ENCODE assay signal across 20 mouse cellular contexts in the genomic region with DNA sequence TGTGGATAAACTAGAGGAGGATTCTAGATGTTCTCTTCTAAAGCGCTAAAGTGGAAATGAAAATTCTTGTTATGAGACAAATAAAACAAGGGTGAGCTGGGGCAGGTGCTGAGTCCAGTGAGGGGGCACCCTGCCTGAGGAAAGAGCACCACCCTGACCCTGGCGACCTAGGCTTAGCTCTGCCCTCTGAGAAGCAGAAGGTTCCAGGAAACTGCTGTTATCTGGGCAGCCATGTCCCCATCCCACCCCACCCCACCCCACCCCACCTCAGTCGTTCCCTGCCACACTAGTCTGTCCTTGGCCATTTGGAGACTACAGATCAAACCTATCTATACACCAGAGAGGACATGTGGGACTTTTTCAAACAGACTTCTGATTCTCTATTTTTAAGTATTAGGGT.
A peak's percentile ranks its signal among the peaks of the same experiment; 100 is the strongest.
DNase-seq lines count a peak whose midpoint lies in the region; ATAC-seq lines count a peak whose summit lies in the region.
"Had no signal": no experiment of that assay in that cellular context is flagged by ENCODE, and none has a peak within 500 bp of the region (broad histone marks: within the 10 kb centered on the region; RNA-seq: fewer than 3 reads in every experiment).

No protein-coding gene starts in this region.

- no peaks in the 10 kb centered on the region for H3K9me3 ChIP-seq in heart, embryonic 12.5 days (replicated peaks)
- no peaks in the 10 kb centered on the region for H3K9me3 ChIP-seq in liver, embryonic 12.5 days (replicated peaks)
- H3K9me3 ChIP-seq in stomach, embryonic 15.5 days: no peaks in the 10 kb centered on the region
- H3K9me3 ChIP-seq: embryonic facial prominence, embryonic 15.5 days; midbrain, embryonic 15.5 days had no signal

- H3K9ac ChIP-seq in heart, embryonic 12.5 days: no peak overlapping the region
- peak overlapping the region; percentile 67 for H3K9ac ChIP-seq in liver, embryonic 12.5 days
- H3K9ac ChIP-seq in stomach, embryonic 15.5 days: no peak overlapping the region
- H3K9ac ChIP-seq: embryonic facial prominence, embryonic 15.5 days; midbrain, embryonic 15.5 days had no signal

- no peaks in the 10 kb centered on the region for H3K36me3 ChIP-seq in heart, embryonic 12.5 days
- no peaks in the 10 kb centered on the region for H3K36me3 ChIP-seq in liver, embryonic 12.5 days
- H3K36me3 ChIP-seq in stomach, embryonic 15.5 days: no peaks in the 10 kb centered on the region
- H3K36me3 ChIP-seq: embryonic facial prominence, embryonic 15.5 days; midbrain, embryonic 15.5 days had no signal

- H3K27ac ChIP-seq in heart, embryonic 12.5 days (ENCODE audit: poor library complexity, severe bottlenecking): no peak overlapping the region
- H3K27ac ChIP-seq in liver, embryonic 12.5 days: peak overlapping the region; percentile 93
- H3K27ac ChIP-seq in stomach, embryonic 15.5 days: no peak overlapping the region
- H3K27ac ChIP-seq: embryonic facial prominence, embryonic 15.5 days; hindbrain, postnatal 0 days had no signal

- intact Hi-C loops in heart, postnatal 14 days (cut with DNase I): no loop called here

- no peak overlapping the region for H3K4me2 ChIP-seq in heart, embryonic 12.5 days
- H3K4me2 ChIP-seq in liver, embryonic 12.5 days: peak overlapping the region; percentile 47
- no peak overlapping the region for H3K4me2 ChIP-seq in stomach, embryonic 15.5 days
- H3K4me2 ChIP-seq: embryonic facial prominence, embryonic 15.5 days; midbrain, embryonic 15.5 days had no signal

- H3K27me3 ChIP-seq in heart, embryonic 12.5 days (replicated peaks): peaks cover 4% of the 10 kb centered on the region; the same call in 1 of the 2 replicates
- H3K27me3 ChIP-seq in liver, embryonic 12.5 days (replicated peaks): no peaks in the 10 kb centered on the region
- H3K27me3 ChIP-seq in stomach, embryonic 15.5 days (replicated peaks): no peaks in the 10 kb centered on the region
- H3K27me3 ChIP-seq: embryonic facial prominence, embryonic 15.5 days; megakaryocyte, embryonic 14.5 days; midbrain, embryonic 15.5 days had no signal

- WGBS in heart, embryonic 12.5 days: 59% methylated on average over 3 of the region's 3 CpGs
- 24% methylated on average over 3 of the region's 3 CpGs for WGBS in liver, embryonic 12.5 days (ENCODE audit: insufficient replicate concordance)
- 74% methylated on average over 3 of the region's 3 CpGs for WGBS in stomach, embryonic 15.5 days

- no peak overlapping the region for H3K4me3 ChIP-seq in heart, embryonic 12.5 days
- no peak overlapping the region for H3K4me3 ChIP-seq in liver, embryonic 12.5 days
- H3K4me3 ChIP-seq in stomach, embryonic 15.5 days (replicated peaks): no peak overlapping the region
- H3K4me3 ChIP-seq: embryonic facial prominence, embryonic 15.5 days; megakaryocyte, embryonic 14.5 days; midbrain, embryonic 15.5 days had no signal

- DNase-seq in heart, postnatal 14 days: no peak
- DNase-seq in c-Kit-positive CD71-positive TER-119-negative erythroid progenitor cells, embryonic 14.5 days (ENCODE audit: low read depth): peak; percentile 61
- no peak for DNase-seq in cerebellum, adult 11 months
- no peak for DNase-seq in right cerebral cortex, adult 18-20 months
- DNase-seq: adrenal gland, postnatal 10 days; cerebellum, postnatal 10 days; heart, adult 18-20 months; kidney, adult 8-10 months; kidney, postnatal 4 days; right cerebral cortex, postnatal 25 days; thymus, postnatal 4 days had no signal

- peak; percentile 94 for ATAC-seq in heart, embryonic 12.5 days (ENCODE audit: insufficient number of reproducible peaks, low FRiP score)
- ATAC-seq in liver, embryonic 12.5 days: peak; percentile 98
- peak; percentile 96 for ATAC-seq in stomach, embryonic 15.5 days (ENCODE audit: insufficient read depth, low FRiP score, low read depth)
- ATAC-seq: forebrain, embryonic 14.5 days; hindbrain, postnatal 0 days; lung, postnatal 0 days; midbrain, embryonic 15.5 days had no signal

- 0 out of 2 replicates have a peak, but pooled peaks cover 4% of the 10 kb centered on the region for H3K4me1 ChIP-seq in heart, embryonic 12.5 days (replicated peaks)
- peaks cover 74% of the 10 kb centered on the region for H3K4me1 ChIP-seq in liver, embryonic 12.5 days
- no peaks in the 10 kb centered on the region for H3K4me1 ChIP-seq in stomach, embryonic 15.5 days
- H3K4me1 ChIP-seq: embryonic facial prominence, embryonic 15.5 days; megakaryocyte, embryonic 14.5 days had no signal
